Mouse (Mus musculus) hindbrain, embryonic 16.5 days (tissue): ENCODE measurements around the gene Gpat2. TPM values are rescaled to one million over a fixed set of nuclear protein-coding genes. Genes with fewer than 3 reads are reported as not detected.

ENCODE experiments used
- ATAC-seq: fragments of 200-750 bp; cut with Nextera tagmentation; 2 replicates; pipeline ENCODE4 v1.8.0; 2017; ENCODE audit warnings: moderate TSS enrichment, moderate library complexity
- H3K27ac ChIP-seq: fragments of 300-500 bp; sonication (generic); 2 replicates; pipeline ENCODE4 v1.5.1; 2014; ENCODE audit warnings: low read depth, mild to moderate bottlenecking, control low read depth, low read length, moderate library complexity
- H3K27me3 ChIP-seq: fragments of 300-500 bp; sonication (generic); replicated peaks from 2 replicates; pipeline ENCODE4 v1.6.1; 2014; ENCODE audit warnings: low read length; ENCODE audit not compliant: control insufficient read depth, insufficient read depth
- H3K36me3 ChIP-seq: fragments of 300-500 bp; sonication (generic); 2 replicates; pipeline ENCODE4 v1.6.1; 2014; ENCODE audit warnings: mild to moderate bottlenecking, low read length, moderate library complexity, mixed read lengths; ENCODE audit not compliant: control insufficient read depth, insufficient read depth
- H3K4me1 ChIP-seq: fragments of 300-500 bp; sonication (generic); 2 replicates; pipeline ENCODE4 v1.6.1; 2014; ENCODE audit warnings: low read depth, low read length; ENCODE audit not compliant: control insufficient read depth, insufficient read depth
- H3K4me2 ChIP-seq: fragments of 300-500 bp; sonication (generic); 2 replicates; pipeline ENCODE4 v1.6.1; 2014; ENCODE audit warnings: mild to moderate bottlenecking, low read length, control low read depth, moderate library complexity
- H3K4me3 ChIP-seq: fragments of 300-500 bp; sonication (generic); 2 replicates; pipeline ENCODE4 v1.5.1; 2014; ENCODE audit warnings: mild to moderate bottlenecking, low read length, control low read depth, moderate library complexity
- H3K9ac ChIP-seq: fragments of 300-500 bp; sonication (generic); 2 replicates; pipeline ENCODE4 v1.6.1; 2014; ENCODE audit warnings: low read depth, mild to moderate bottlenecking, control low read depth, low read length, moderate library complexity
- H3K9me3 ChIP-seq: fragments of 300-500 bp; sonication (generic); 2 replicates; pipeline ENCODE4 v1.6.1; 2014; ENCODE audit warnings: mild to moderate bottlenecking, low read length, moderate library complexity; ENCODE audit not compliant: control insufficient read depth
- WGBS: fragments of 180-500 bp; shearing (Covaris S2); extraction: QIAGEN DNeasy Blood & Tissue Kit; methylation state at CpG from one replicate; pipeline ENCODE4 v1.1.7; 2014; 5-methylcytosine and 5-hydroxymethylcytosine counted together
- polyA plus RNA-seq: library from polyadenylated mRNA; unstranded; fragments of >200 nt; fragmentation: Nextera tagmentation; extraction: Ambion mirVana; gene quantifications from 2 replicates; pipeline ENCODE4 v1.2.1, GENCODE M21; 2015

Gene Gpat2
- polyA plus RNA-seq, 1 experiment from 2014 or later, result 0.28 TPM

DNA sequence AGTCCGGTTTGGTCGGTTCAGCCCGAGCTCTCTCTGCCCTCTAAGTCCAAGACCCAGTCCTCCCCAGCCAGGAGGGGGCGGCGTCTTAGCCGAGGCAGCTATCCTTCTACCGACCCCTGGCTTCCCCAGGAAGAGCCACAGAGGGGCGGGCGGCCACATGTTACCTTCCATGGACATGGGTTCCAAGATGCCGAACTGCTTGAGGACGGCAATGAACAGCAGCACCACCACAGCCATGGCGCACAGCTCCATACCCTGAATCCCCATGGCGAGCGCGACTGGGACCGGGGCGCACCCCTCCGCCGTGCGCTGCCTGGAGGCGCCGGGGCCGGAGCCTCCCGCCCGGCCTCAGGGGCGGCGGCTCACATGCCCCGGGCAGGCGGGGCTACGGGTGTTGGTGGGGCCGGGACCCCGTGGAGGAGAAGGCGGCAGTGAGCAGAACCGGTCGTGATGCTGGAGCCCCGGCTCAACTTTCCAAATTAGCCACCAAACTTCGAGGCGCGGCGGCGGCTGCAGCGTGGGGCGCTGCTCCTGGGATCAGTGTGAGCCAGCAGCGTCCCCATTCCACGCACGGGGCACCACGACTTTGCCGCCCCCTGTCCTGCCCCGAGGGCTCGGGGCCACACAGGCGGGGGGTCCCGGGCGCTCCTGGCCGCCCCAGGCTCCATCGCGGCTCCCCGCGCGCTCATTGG lies 57.0 kb downstream of the Gpat2 start:
- H3K9ac ChIP-seq, result peak overlapping the region; percentile 51

DNA sequence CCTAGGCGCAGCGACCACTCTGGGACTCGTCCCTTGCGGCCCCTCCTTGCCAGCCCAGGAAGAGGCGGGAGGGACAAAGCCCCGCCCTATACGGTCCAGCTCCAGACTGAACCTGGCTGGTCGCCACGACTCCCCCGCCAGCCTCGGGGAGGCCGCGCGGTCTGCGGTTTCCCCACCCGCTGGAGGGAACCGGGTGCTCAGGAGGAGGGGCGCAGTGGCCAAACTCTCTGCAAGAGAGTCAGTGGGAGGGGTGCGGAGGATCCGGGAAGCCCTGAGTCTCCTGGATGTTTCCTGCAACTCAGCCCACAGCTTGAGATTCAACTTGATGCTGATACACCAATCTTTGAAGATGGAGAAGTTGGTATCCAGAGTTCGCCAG lies 57.5 kb downstream of the Gpat2 start:
- Histone ChIP-seq H3K4me1 (peaks cover 22% of the 10 kb centered on the region), H3K36me3 (no peaks in the 10 kb centered on the region), H3K4me3 (peak overlapping the region; percentile 41), H3K9ac (peak overlapping the region; percentile 51), H3K27ac (no peak overlapping the region), H3K9me3 (no peaks in the 10 kb centered on the region), H3K4me2 (peak overlapping the region; percentile 80), H3K27me3 (peaks cover 45% of the 10 kb centered on the region)
- ATAC-seq, result peak; percentile 82
- WGBS, result under 1% methylated on average over 20 of the region's 21 CpGs

More for the DNA sequence above, 57.0 kb downstream of the Gpat2 start:
- H3K4me3 ChIP-seq, result peak overlapping the region; percentile 41
- no peaks in the 10 kb centered on the region for H3K9me3 ChIP-seq
- peaks cover 45% of the 10 kb centered on the region for H3K27me3 ChIP-seq
- peak overlapping the region; percentile 80 for H3K4me2 ChIP-seq
- H3K36me3 ChIP-seq, result no peaks in the 10 kb centered on the region
- no peak overlapping the region for H3K27ac ChIP-seq
- H3K4me1 ChIP-seq, result peaks cover 22% of the 10 kb centered on the region
- under 1% methylated on average over 46 of the region's 59 CpGs for WGBS
- ATAC-seq, result peak; percentile 6; the same call in 1 of the 2 replicates

DNA sequence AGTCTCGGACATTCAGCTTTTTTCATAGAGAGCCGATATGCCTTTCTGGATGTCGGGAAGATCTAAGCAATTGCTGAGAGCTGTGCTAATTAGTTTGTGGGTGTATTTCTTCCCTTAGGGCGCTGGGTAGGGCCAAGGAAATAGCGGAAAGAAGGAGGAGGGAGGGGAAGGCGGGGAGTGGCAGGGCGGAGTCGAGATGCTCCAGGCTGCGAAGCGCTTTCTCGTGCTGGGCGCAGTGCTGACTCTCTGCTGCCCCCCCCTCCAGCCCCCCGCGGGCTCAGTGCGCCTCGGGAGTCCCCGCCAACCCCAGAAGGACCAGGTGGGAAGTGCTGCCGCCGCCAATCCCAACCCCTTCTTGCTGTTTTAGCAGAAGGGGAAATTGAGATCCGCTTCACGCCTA lies 58.0 kb downstream of the Gpat2 start:
- 2% methylated on average over 15 of the region's 21 CpGs for WGBS
- Histone ChIP-seq H3K27me3 (peaks cover 45% of the 10 kb centered on the region), H3K4me2 (peak overlapping the region; percentile 80), H3K9ac (0 out of 2 replicates have a peak overlapping the region, but pooled peaks have one; percentile 2), H3K4me3 (peak overlapping the region; percentile 41), H3K36me3 (no peaks in the 10 kb centered on the region), H3K4me1 (peaks cover 22% of the 10 kb centered on the region), H3K27ac (no peak overlapping the region), H3K9me3 (no peaks in the 10 kb centered on the region)
- no peak for ATAC-seq

DNA sequence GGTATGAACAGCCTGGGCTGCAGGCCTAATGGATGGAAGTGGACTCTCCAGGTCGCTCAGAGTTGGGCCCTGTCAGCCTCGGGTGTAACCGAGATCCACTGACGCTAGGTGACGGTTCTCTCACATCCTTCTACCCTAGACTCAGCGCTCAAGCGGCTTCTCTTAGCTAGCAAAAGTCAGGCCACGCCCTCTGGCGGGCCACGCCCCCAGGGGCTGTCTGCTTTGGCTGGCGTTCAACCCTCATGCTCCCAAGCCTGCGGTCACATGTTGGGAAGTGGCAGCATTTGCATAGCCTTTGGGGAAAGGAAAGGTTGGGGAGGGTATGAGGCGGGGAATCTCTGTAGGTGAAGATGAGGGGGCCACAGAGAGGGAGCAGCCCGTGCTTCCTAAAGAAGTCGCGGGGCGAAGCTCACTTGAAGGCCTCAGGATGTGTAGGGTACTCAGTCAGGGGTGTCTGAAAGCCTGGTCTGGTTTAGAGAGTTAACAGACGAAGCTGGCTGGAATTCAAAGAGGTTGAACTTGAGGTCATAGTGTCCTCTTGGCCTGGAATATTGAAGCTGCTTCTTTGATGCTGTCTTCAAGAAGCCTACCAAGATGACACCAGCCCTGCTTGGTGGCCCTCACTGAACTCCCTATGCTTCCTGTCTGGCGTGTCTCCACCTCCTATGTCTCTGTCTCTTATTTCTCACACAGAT lies 59.6 kb downstream of the Gpat2 start:
- H3K4me2 ChIP-seq, result peak overlapping the region; percentile 49
- H3K27me3 ChIP-seq, result peaks cover 45% of the 10 kb centered on the region
- H3K36me3 ChIP-seq, result no peaks in the 10 kb centered on the region
- H3K4me1 ChIP-seq, result peaks cover 22% of the 10 kb centered on the region
- ATAC-seq, result peak; percentile 81
- H3K4me3 ChIP-seq, result peak overlapping the region; percentile 21
- no peak overlapping the region for H3K9ac ChIP-seq
- H3K9me3 ChIP-seq, result no peaks in the 10 kb centered on the region
- H3K27ac ChIP-seq, result no peak overlapping the region
- 8% methylated on average over 19 of the region's 19 CpGs for WGBS

Other genes with a start within 250 kb of the Gpat2 start
- 0.88 and 0.96 TPM in 2 replicates for gene 1810024B03Rik, start 216.9 kb upstream of the Gpat2 start, polyA plus RNA-seq
- 40.1 and 51.3 TPM in 2 replicates for gene Snrnp200, start 216.8 kb upstream of the Gpat2 start, polyA plus RNA-seq
- 59.0 and 61.6 TPM in 2 replicates for gene Ciao1, start 177.4 kb upstream of the Gpat2 start, polyA plus RNA-seq
- 58.7 and 61.1 TPM in 2 replicates for gene Tmem127, start 177.3 kb upstream of the Gpat2 start, polyA plus RNA-seq
- 85.9 and 91.6 TPM in 2 replicates for gene Stard7, start 155.0 kb upstream of the Gpat2 start, polyA plus RNA-seq
- gene Dusp2, start 89.0 kb upstream of the Gpat2 start, polyA plus RNA-seq, result 14.9 and 17.1 TPM in 2 replicates
- gene Astl, start 86.6 kb upstream of the Gpat2 start, polyA plus RNA-seq, result not detected in 2 replicates
- 0.72 and 0.90 TPM in 2 replicates for gene Adra2b, start 62.0 kb upstream of the Gpat2 start, polyA plus RNA-seq
- gene Fahd2a, start 19.4 kb downstream of the Gpat2 start, polyA plus RNA-seq, result 31.4 and 32.9 TPM in 2 replicates
- gene Kcnip3, start 96.9 kb downstream of the Gpat2 start, polyA plus RNA-seq, result 15.4 and 20.0 TPM in 2 replicates
- gene Prom2, start 116.3 kb downstream of the Gpat2 start, polyA plus RNA-seq, result 0.05 and 0.06 TPM in 2 replicates
- 6.3 and 6.4 TPM in 2 replicates for gene Zfp661, start 161.9 kb downstream of the Gpat2 start, polyA plus RNA-seq
- gene Mrps5, start 162.0 kb downstream of the Gpat2 start, polyA plus RNA-seq, result 126 and 133 TPM in 2 replicates
- gene Mal, start 231.5 kb downstream of the Gpat2 start, polyA plus RNA-seq, result 3.7 and 3.8 TPM in 2 replicates